Mouse (Mus musculus) 3134 (cell line): ENCODE data around the gene A4galt.
A peak's percentile ranks its signal among the peaks of the same experiment; 100 is the strongest.
"Not testable (repeated sequence)": the region's sequence is repeated elsewhere in the genome, so short reads cannot be mapped to it uniquely, and the experiment has no call there.

Experiments used
- DNase-seq: peaks from one replicate; pipeline ENCODE4 v3.0.0-alpha.2; 2011; ENCODE audit warnings: low spot score; ENCODE audit not compliant: insufficient read length; ENCODE audit errors: extremely low read depth

Gene A4galt

DNA sequence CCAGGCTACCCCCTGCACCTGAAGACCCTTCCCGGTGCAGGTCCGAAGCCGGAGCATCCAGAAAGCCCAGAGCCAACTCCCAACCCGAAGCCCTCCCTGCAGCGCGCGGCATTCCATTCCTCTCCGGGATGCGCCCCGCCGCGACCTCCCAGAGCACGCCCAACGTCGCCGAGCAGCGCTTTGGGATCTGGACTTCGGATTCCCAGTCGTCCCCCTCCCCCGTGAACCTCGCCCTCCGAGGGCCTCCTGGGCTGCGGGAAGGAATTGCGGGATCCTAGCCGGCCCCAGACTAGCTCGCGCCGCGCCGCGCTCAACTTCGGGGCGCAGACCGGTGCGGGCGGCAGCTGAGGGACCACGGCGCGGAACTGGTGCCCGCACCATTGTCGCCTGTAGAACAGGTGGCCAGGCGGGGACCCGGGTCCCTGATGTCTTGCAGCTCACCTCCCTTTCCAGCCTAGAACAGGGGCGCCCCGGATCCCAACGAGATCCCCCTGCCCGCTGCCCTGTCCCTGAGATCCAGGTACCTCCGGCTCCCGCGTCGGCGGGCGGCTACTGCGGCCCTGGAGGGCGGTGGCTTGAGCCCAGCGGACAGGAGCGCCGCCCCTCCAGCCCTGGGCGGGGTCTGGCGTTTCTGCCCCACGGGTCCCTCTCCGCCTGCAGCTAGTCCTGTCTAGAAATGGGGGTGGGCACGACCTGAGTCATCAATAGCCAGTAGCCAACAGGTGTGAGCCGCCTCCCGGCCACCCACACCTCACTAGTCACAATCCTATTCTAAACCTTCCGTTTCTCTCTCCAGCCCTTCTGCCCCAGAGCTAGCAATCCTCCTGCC is at the start of gene A4galt:
TSS of gene A4galt (minus strand) at position 599 of the 829 bp plus-strand sequence.
- DNase-seq = no peak

- no peak for DNase-seq
Observed at GRCm38 (mm10) chr15:83299916-83300582, 48.5 kb upstream of the A4galt start.

DNA sequence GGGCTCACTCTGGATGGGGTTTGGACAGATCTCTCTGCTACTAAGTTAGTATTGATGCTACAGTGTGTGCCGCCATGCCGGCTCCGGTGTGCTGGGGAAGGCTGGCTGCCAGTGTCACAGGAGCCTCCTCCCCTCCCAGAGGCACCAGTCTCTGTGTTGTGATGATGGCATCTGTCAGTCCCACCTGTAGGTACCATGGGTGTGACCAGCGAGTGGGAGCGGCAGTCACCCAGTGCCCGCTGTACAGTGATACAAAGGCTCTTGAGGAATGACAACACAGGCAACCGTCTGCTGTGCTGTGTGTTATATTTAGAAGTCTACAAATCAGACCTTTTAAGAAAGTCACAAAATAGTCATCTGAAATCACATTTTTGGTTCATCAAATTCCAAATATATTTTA is 47.9 kb upstream of the A4galt start:
- no peak for DNase-seq

DNA sequence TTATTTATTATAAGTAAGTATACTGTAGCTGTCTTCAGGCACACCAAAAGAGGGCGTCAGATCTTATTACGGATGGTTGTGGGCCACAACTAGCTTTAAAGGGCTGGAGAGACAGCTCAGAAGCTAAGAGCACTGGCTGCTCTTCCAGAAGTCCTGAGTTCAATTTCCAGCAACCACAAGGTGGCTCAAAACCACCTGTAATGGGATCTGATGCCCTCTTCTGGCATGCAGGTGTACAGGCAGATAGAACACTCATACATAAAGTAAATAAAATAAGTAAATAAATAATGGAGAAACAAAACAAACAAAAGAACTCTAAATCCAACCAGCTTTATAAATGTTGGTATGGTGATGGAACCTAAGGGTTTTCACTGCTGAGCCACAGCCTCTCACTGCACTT is 47.2 kb upstream of the A4galt start:
- DNase-seq = no peak

DNA sequence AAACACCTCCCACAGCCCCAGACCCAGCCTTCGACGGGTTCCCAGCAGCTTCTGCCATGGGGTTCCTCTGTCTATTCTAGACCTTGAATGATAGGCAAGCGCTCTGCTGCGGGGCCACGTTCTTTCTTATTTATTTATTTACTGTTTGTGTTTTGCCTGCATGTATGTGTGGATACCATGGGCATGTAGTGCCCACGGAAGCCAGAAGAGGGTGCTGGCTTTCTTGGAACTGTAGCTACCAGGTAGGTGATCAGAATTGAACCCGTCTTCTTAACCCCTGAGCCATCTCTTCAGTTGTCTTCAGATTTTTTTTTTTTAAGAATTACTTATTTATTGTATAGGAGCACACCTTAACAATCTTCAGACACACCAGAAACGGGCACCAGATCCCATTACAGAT is 46.7 kb upstream of the A4galt start:
- DNase-seq = no peak

DNA sequence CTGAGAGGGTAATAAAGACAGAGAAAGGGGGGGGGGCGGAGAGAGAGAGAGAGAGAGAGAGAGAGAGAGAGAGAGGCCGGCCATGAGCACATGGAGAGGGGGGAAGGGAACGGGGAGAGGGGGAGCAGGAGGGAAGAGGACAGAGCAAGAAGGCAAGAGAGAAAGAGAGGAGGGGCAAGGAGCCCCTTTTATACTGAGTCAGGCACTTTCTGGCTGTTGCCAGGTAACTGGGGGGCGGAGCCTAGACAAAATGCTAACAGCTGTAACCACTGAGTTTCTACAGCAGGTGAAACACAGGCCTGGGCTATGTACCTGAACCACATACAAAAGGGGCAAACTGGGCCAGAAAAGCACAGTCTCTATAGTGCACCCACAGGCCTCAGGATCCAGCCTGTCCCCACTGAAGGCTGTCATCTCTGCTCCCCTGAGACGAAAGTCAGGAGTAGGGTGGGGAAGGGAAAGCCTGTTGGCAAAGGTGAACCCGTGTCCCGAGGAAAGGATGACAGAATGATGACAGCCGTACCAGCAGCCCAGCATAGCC is 45.3 kb upstream of the A4galt start:
- peak; percentile 28 for DNase-seq

GRCm38 (mm10) chr15:83296050-83296449 is 44.5 kb upstream of the A4galt start:
- peak; percentile 54 for DNase-seq

DNA sequence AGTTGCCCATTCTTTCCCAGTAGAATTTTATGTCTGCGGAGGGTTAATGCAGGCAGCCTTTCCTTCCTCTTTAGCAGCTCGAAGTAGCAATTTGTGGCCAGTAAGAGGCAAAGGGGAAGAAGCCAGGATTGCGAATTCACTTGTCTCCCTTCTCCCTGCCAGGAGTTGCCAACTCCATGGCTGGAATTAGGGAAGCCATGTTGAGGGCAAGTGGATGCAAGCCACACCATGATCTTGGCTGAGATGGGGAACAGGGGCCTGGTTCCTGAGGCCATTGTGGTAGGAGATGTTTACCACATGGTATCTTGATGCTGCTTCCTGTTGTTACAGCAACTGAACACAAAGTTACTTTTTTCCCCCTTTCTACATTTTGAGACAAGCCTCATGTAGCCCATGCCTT is 43.4 kb upstream of the A4galt start:
- no peak for DNase-seq

- peak; percentile 49 for DNase-seq
Observed at GRCm38 (mm10) chr15:83293706-83294645, 42.4 kb upstream of the A4galt start.

GRCm38 (mm10) chr15:83293144-83293543 is 41.6 kb upstream of the A4galt start:
- peak; percentile 60 for DNase-seq

DNA sequence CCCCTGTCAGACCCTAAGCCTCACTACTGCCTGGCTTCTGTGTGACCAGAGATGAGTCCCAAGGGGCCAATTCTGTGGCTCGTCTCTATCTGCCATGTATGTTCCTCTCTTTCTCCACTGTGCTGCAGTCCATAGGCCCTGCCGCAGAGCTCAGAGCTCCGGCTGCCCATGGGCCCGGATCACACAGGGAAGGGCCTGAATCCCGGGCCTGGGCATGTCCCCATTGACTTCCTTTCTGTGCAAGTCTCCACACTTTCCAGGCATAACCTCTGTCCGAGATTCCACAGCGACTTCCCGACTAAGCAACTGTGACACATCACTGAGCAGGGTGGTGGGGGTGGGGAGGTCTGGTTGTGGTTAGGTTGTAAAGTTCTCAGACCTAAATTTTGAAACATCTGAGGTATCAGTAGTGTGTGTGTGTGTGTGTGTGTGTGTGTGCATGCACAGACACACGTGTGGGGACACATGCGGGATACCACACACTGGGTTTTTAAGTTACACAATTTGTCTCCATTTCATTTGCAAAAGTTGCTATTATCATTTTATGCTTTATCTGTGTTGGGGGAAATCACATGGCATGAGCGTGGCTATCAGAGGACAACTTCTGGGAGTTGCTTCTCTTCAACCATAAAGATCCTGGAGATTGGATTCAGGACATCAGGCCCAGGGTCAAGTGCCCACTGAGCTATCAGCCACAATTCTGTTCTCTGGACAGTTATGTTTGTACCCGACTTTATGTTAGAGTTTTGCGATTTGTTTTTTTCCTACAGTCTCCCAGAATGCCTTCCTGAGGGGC is 40.9 kb upstream of the A4galt start:
- peak; percentile 83 for DNase-seq

GRCm38 (mm10) chr15:83290899-83291298 is 39.3 kb upstream of the A4galt start:
- DNase-seq = no peak

- no peak for DNase-seq
Observed at GRCm38 (mm10) chr15:83284828-83285227, 33.3 kb upstream of the A4galt start.

DNA sequence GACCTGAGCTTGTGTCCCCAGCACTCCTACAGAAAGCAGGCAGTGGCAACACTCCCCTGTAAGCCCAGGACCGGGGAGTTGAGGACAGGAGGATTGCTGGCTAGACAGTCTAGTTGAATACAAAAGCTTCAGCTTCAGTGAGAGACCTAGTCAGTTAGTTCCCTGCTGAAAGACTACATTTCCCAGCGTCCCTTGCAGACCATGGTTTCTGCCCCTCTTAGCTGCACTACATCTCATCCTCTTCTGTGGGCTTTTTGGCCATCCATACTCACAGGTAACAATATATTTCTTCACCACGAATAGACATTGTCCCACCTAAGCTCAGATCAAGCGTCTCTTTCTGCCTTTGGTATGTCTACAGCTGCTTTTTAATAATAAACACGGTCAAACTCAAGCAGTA is 30.8 kb upstream of the A4galt start:
- no peak for DNase-seq

GRCm38 (mm10) chr15:83281303-83281702 is 29.7 kb upstream of the A4galt start:
- DNase-seq = no peak

- no peak for DNase-seq
Observed at GRCm38 (mm10) chr15:83278579-83278978, 27.0 kb upstream of the A4galt start.

DNA sequence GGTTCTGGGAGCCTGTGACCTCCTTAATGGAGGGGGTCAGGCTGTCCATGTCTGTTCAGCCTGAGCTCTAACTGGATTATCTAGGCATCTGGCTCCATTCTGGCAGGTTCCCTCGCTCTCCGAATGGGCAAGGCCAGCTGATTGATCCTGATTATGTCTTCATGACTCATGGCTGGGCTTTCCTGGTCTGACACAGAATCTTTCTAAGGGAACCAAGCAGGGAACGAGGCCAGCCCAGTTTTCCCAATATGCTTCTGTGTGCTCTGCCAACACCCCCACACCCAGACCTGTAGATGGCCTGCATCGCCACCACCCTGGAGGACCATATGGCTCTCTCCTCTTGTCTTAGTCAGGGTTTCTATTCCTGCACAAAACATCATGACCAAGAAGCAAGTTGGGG is 25.9 kb upstream of the A4galt start:
- no peak for DNase-seq

DNA sequence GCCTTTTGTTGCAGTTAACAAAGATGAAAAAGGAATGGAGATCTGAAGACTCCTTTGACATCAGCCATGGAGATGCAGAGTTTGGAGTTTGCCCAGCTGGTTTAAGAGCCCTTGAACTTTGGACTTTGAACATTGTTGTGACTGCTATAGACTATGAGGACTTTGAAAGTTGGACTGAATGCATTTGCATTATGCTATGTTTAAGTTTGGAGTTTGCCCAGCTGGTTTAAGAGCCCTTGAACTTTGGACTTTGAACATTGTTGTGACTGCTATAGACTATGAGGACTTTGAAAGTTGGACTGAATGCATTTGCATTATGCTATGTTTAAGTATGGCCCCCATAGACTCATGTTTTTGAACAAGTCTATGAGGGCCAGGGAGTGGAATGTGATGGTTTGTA is 22.7 kb upstream of the A4galt start:
- DNase-seq = not testable (repeated sequence)

GRCm38 (mm10) chr15:83273017-83273416 is 21.4 kb upstream of the A4galt start:
- DNase-seq = no peak

DNA sequence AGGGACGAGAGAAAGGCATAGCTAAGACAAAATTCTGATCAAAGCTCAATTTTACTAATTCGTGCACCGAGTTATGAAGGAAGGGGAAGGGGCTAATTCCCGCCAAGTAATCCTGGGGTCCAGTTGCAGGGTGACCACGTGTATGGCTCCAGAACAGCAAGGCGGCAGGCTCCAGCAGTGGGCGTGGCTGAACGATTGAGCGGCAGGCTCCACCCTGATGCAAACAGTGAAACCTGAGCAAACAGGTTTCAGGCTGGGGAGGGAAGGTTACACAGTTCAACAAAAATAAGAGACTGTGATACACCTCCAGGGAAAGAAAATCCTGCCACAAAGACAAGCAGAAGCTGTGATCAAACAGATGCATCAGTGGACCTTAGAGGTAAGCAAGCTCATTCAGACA is 19.6 kb upstream of the A4galt start:
- not testable (repeated sequence) for DNase-seq
